Mouse (Mus musculus) testis, postnatal 14 days (tissue): Measurements from ENCODE around the gene Tgfbr1.

ENCODE experiments used
- DNase-seq: peaks from one replicate; pipeline ENCODE4 v3.0.0; 2021; ENCODE audit warnings: low spot score

The Tgfbr1 gene

GRCm38 (mm10) chr4:47422946-47423345 lies 69.9 kb downstream of the Tgfbr1 start:
- no peak for DNase-seq

DNA sequence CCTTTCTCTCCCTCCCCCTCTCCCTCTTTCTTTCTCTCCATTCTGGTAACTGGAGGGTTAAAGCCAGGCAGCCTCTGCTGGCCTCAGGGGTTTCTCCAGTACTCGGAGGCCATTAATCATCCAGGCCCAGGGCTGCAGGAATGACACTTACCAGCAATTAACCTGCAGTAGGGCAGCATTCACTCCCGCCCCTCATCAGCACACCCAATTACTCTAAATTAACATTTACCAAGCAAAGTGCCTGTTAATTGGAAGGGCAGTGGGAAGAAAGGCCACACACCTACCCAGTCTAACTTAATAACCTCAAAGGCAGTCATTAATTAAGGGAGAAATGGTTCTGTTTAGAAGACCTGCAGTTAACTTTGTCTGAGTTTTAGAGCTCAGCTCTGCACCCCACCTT lies 71.4 kb downstream of the Tgfbr1 start:
- no peak for DNase-seq

- no peak for DNase-seq
Measured at GRCm38 (mm10) chr4:47425247-47425830, 72.3 kb downstream of the Tgfbr1 start.

- DNase-seq: no peak
Measured at GRCm38 (mm10) chr4:47427606-47428005, 74.6 kb downstream of the Tgfbr1 start.

DNA sequence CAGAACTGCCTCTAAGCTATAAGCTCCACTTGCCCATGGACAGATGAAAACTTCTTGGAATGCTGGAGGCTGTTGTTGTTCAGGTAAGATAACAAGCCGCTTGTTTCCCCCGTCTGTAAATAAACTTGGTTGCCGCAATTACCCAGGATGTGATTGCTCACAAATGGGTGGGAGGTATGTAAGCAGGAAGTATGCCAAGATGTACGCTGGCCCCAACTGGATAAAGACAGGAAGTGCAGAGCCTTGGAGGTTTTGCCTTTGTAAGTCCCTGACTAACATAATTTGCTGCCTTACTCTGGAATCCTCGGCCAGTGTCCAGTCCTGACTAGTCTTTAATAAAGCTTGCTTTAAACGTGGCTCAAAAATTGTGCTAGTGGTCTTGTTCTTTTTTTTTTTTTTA lies 77.5 kb downstream of the Tgfbr1 start:
- DNase-seq: no peak

- no peak for DNase-seq
Measured at GRCm38 (mm10) chr4:47431081-47431480, 78.1 kb downstream of the Tgfbr1 start.

DNA sequence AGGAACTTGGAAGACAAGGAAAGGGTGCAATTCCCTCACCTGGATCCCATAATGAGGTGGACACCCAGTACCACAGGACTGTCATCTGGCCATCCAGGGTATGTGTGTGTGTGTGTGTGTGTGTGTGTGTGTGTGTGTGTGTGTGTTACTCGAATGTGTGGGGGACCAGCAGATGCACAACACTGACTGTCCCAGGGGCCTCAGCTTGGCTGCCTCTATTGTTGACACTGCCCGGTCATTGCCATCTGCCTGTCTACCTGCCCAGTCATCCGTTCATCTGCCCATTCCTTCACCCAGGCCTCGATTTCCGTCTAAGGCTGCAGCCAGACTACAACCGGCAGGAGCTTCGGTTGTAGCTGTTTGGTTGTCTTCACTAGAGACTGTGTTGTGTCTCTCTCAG lies 79.7 kb downstream of the Tgfbr1 start:
- DNase-seq: no peak

- no peak for DNase-seq
Measured at GRCm38 (mm10) chr4:47435131-47435530, 82.1 kb downstream of the Tgfbr1 start.

GRCm38 (mm10) chr4:47435566-47436360 lies 82.7 kb downstream of the Tgfbr1 start:
- DNase-seq: no peak

DNA sequence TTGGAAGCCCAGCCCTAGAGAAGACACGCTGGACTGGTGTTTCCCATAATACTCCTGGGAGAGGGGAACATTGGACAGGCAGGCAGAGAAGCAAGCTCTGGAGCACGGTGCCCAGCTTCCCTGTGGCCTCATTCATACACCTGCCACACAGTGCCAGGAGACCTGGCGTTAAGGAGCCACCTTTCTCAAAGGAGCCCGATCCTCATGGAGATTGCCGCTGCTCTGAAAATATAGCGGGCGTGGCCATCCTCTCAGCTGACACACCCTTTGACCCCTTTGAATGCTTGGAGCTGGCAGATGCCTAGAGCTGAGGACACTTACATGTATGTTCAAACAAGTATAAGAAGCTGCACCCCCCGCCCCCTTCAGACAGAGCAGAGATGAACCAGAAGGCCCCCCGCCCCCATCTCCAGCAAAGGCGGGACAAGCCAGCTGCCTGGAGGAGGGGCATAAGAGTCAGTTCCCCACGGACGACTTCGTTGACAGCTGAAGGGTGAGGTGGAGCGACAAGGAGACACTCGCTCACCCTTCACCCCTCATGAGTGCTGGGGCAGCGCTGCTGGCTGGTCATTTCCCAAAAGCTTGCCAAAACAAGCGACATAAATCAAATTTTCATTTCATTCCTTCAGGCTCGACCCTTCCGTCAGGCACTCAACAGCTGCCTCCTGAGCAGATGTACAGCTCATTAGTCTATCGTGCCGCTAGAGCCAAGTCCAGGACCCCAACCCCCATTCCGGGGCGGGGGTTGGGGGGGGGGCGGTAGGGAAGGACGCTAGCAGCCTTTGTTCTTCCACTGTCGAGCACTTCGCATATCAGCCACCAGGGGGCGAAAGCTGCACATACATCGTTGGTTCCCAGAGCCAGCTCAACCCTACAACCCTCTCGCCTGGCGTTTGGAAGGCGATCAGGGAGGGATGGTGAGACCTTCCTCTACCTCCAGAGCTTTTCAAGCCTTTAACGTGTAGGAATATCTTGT lies 84.6 kb downstream of the Tgfbr1 start:
- DNase-seq: peak; percentile 74

GRCm38 (mm10) chr4:47438956-47439355 lies 85.9 kb downstream of the Tgfbr1 start:
- no peak for DNase-seq

DNA sequence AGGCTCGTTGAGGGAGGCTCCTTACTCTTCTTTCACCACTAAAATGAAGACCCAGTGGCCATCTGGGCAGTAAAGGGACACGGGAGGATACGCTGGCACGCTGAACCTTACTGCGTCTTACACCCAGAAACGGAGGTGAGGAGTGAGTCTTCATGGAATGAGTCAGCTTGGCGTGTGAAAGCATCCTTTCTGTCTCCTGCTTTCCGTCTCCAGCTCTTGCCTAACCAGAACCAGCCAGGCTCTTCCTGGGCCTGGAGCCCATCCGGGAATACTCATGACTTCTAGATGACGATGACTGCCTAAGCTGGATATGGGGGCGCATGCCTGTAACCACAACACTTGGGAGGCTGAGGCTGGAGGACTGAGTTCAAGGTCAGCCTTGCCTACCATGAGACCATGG lies 87.9 kb downstream of the Tgfbr1 start:
- no peak for DNase-seq

DNA sequence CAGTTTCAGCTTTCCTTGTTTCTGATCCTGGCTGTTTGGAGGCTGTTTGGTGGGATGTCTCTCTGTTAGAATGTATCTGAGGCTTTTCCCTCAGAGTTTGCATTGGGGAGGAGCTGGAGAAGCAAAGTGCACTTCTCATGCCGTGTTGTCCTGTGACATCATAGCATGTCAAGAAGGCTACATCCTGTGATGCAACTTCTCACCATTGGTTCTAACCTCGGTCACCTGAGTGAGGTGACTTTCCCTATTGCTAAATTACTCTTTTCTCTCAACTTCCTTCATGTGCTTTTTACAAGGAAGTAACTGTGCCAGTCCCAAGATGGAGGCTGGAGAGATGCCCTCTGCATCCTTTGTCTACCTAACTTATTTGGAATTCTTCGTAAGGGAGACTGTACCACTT lies 95.5 kb downstream of the Tgfbr1 start:
- DNase-seq: no peak

DNA sequence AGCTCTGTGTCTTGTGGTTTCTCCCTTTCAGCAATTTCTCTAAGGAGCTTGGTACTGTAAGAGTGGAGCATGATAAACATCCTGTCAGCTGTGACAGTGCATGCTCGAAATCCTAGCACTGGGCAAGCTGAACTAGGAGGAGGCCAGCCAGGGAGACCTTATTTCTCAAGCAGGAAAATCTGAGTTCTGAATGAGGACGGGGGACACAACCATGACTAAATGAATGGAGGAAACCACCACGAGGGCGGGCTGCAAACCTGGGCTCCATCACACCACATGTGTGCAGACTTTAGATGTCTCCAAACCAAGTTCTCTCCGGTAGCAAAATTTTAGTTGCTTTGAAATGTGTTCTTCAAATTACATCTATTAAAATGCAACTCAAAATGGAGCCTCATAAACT lies 96.1 kb downstream of the Tgfbr1 start:
- DNase-seq: no peak

DNA sequence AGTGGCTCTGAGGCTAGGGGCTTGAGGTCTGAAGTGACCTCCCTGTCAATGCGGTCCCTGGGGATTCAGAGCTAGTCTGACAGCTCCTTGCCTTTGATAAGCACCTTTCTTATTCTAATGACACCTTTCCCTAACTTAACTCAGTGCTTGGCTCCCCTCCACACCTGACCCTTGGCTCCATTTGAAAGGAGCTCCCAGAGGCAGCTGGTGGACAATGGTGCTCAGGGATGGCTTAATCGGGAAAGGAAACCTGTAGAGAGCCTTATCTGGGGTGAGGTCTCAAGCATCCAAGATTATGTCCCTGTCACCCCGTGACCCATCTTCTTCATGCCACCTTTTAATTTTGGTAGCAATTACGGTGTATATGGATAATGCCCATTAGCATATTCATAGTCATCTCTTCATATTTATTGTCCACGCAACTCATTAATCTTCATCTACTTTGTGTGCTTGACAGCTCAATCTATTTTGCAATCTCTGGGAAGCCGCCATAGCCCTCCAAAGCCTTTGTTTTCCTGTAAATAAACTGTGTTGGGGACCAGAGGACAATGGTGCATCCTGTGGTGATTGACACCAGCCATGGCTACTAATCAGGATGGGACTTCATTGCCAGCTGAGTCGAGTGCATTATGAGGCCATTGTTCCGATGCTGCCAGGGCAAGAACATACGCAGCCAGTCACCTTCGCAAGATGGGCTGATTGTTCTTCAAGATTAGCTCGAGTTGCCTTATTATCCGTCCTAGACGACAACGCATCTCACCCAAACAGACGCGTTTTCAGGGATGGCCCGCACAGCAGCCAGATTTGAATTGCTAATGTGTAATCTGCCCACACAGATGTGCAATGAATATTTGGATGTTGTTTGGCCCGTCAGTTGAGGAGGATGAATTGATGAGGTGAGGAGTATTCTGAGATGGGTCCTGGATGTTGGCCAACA lies 96.8 kb downstream of the Tgfbr1 start:
- DNase-seq: no peak
